Mouse (Mus musculus): ENCODE data around the gene Gm13420.
"Not testable (repeated sequence)": the region's sequence is repeated elsewhere in the genome, so short reads cannot be mapped to it uniquely, and the experiment has no call there.

The Gm13420 gene

DNA sequence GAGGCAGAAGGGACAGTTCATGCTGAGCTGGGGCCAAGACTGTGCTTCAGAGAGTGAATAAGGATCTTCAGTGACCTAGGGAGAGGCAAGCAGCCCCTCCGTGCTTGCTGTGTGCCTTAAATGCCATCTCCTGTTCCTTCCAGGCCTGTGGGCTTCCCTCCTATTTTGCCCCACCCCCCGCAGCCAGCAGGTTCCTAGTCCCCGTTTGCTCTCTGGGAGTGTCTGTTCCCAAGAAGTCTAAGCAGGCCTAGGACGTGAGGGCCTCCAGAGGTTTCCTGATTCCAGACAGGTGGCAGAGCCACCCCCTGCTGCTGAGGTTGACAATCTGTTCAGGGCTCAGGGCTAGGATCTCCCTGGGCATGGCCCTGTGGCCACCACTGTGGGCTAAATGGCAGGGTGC is 12.7 kb downstream of the Gm13420 start:
- no peak for DNase-seq (ENCODE audit: low read depth, low spot score)

- no peak for DNase-seq (ENCODE audit: low read depth, low spot score)
These were observed 14.1 kb downstream of the Gm13420 start for GRCm38 (mm10) chr2:29737209-29737925.

GRCm38 (mm10) chr2:29735708-29736107 is 15.8 kb downstream of the Gm13420 start:
- no peak for DNase-seq (ENCODE audit: low read depth, low spot score)

DNA sequence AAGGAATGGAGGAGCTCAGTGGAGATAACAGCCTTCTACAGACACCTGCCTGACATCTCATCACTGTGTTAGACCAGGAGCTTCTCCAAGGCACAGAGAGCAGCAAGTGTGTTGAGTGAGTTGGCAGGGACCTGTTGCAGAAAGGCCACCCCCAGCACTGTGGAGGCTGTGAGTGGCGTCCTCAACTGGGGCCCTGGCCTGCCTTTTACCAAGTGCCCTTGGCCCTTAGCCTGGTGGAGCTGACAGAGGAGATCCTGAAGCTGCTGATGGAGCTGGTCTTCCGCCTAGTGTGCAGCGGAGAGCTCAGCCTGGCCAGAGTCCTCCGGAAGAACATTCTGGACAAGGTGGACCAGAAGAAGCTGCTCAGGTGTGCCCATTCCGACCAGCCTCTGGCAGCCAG is 18.1 kb downstream of the Gm13420 start:
- no peak for DNase-seq (ENCODE audit: low read depth, low spot score)

DNA sequence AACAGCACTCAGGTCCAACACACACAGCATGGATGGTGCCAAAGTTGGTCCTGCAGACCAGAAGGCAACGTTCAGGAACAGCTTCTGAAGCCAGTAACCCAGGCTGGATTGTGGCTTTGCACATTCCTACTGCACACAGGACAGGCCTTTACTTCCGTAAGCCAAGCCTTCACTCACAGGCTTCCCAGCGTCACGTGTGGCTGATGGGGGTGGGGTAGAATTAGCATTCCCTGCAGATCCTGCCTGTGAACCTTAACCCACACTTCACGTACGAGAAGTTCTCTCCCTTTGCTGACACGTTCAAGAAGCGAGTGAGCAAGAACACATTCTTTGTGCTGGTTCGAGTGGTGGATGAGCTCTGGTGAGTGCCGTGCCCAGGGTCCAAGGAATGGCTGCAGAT is 18.9 kb downstream of the Gm13420 start:
- no peak for DNase-seq (ENCODE audit: low read depth, low spot score)

DNA sequence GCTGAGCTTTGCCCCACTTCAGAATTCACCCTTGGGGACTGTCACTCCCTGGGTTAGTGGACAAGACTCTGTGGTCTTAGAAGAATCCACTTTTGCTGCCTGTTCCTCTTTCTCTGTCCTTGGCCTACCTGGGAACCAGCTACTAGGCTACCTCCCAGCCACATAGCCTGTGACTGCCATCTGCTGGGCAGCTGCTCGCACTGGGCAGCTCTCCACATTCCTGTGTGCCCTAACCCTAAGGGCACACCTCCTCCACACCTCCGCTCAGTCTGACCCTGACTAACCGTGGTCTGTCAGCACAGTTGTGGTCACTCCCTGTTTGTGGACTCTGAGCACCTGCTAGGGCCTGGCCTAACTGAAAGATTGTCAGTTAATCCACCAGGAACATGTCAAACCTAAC is 19.9 kb downstream of the Gm13420 start:
- DNase-seq (ENCODE audit: low read depth, low spot score), result no peak

GRCm38 (mm10) chr2:29729500-29729899 is 22.0 kb downstream of the Gm13420 start:
- no peak for DNase-seq (ENCODE audit: low read depth, low spot score)

DNA sequence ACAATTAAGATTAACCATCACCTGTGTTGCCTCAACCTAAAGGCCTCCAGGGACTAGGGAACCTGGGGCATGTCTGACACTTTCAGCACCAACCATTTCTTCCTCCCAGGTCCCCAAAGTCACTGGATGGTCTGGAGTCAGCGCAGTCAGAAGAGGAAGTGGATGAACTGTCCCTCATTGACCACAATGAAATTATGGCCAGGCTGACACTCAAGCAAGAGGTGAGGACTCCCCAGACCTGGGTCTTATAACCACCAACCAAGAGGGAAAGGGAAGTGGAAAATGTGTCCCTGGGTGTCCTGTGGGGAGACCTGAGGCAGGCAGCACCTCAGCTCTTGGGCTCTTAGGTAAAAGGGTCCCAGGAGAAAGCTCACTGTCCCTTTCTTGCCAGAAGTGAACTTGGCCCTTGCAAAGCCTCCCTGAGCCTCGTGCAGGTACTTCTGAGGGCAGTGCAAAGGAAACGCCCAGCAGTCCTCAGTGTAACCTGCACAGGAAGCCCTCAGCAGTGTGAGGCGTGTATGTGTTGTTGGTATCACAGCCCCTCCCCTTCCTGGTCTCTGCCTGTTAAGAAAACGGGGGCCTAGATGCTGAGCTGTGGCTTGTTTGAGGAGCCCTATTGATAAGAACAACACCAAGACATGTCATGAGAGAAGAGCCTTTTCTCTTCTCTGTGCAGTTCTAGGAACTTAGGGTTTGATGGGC is 26.7 kb downstream of the Gm13420 start:
- no peak for DNase-seq (ENCODE audit: low read depth, low spot score)

- no peak for DNase-seq (ENCODE audit: low read depth, low spot score)
These were observed 28.4 kb downstream of the Gm13420 start for GRCm38 (mm10) chr2:29723132-29723531.

DNA sequence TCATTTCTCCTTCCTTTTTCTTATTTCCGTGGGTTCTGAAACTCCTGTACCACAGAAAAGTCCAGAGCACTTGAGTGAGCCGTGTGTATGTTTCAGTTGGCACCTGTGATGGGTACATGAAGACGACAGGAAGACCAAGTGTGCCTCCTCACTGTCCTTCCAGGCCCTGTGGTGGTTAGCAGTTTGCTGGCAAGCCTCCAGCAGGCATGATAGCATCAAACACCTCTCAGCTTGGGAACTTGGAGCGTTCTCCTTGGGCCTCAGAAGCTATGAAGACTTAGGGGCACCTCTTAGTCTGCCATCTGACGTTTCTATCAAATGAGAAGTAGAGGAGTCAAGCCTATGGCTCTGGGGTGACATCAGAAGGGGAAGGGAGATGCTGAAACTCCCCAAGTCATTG is 32.9 kb downstream of the Gm13420 start:
- no peak for DNase-seq (ENCODE audit: low read depth, low spot score)

DNA sequence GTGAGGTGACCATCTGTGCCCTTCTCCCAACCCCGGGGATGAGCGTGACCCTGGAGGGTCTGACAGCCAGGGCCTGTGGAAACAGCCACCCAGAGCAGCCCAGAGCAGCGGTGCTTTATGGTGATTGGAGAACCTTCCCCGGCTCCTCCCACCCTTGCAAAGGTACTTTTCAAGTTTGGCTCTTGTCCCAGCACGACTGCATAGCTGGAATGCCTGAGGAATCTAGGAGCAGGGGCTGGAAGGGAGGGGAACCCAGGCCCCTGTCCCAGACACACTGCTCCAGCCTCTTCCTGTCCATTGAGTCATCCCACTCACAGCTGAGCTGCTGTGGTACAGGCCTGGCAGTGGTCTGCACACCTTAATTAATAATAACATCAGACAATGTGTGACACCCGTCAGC is 34.8 kb downstream of the Gm13420 start:
- DNase-seq (ENCODE audit: low read depth, low spot score), result no peak

DNA sequence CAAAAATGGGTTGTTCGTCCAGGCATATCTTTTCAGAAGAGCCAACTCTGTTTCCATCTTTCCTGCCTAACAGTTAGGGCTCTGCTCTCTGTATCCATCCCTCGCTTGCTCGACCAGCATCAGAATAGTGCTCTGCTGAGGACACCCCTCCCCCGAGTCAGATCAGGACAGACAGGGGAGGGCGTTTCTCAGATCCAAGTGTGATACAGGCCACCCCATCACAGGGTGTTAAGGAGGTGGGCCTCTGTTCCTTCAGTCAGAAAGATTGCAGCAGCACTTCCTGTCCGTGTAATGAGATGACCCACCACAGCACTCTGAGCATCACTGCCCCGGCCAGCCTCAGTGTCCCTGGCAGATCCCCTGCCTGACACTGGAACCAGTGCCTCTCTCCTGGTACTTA is 35.3 kb downstream of the Gm13420 start:
- no peak for DNase-seq (ENCODE audit: low read depth, low spot score)

DNA sequence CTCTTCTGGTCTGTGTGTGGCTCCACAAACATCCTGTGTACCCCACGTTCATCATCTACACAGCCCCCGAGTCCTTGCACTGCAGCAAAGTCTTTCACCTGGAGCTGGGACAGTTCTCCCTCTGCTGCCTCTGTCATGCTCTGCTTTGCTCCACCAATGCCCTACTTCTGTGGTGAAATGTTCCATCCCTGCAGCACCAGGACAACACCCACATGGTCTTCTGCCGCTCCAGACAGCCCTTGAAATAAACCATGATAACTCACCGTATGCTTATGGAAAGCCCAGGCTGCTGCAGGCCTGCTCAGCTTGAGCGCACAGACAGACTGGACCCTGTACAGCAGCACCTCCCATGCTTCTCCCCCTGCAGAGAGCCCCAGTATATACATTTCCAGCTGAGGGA is 37.4 kb downstream of the Gm13420 start:
- no peak for DNase-seq (ENCODE audit: low read depth, low spot score)

DNA sequence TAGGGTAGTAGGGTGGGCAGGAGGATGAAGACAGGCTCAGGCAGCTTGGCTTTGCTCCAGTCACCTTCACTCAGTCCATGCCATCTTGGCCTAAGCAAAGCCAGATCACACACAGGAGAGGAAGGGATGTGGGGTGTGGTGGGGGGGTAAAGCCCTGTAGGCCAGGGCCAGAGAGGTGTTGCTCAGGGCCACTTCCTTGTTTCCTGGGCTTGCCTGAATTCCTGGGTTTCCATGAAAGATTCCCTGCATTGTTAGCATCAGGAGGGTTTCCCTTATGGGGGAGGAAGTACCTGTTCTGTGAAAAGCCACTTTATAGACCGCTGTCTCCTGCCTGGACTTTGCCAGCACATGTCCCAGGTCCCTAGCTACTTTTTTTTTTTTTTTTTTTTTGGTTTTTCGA is 38.0 kb downstream of the Gm13420 start:
- DNase-seq (ENCODE audit: low read depth, low spot score), result no peak

DNA sequence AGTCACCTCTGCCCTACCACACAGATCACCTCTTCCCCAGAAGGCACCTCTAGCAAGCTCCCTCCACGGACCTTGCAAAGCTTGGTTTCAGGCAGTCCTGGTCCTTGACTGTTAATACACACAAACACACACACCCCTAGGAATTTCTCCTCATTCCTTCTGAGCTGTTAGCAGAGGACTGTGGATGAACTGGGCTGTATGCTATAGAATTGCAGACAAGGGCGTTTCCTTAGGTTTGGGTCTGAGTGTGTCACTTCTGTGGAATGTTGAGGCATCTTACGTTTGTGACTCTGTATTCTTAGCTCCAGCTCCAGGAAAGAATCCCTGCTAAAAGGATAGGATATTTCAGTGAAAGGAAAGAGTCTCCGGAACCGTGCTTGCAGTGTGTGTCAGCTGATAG is 39.6 kb downstream of the Gm13420 start:
- DNase-seq (ENCODE audit: low read depth, low spot score), result no peak

- no peak for DNase-seq (ENCODE audit: low read depth, low spot score)
These were observed 40.4 kb downstream of the Gm13420 start for GRCm38 (mm10) chr2:29711038-29711437.

DNA sequence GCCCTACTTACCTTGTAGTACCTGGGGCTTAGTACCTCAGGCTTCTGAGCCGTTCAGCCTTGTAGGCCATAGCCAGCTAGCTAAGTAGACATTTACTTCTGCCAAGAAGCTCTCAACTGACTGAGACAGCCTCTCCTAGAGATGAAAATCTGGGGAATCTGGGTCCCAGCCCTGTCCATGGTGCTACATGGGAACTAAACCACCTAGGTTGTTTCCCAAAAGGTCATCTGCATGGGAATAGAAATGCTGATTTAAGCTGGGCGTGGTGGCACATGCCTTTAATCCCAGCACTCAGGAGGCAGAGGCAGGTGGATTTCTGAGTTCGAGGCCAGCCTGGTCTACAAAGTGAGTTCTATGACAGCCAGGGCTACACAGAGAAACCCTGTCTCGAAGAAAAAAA is 43.3 kb downstream of the Gm13420 start:
- DNase-seq (ENCODE audit: low read depth, low spot score), result not testable (repeated sequence)

DNA sequence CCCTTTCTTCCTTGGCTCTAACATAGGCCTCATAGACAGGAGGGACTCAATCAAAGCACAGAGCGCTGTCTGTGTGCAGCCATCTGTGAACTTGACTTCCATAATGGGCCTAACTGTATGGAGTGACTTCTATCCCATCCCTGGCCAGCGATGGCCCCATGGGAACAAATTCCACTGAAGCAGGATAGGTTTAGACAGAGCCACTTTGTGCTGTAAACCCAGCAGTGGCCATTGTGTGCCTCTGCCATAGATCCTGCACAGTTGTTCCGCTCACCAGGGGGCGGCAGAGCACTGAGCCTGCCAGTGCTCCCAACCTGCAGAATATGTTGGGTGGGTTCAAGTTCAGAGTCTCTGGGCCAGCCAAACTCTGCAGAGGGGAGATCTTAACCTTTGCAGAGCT is 43.8 kb downstream of the Gm13420 start:
- DNase-seq (ENCODE audit: low read depth, low spot score), result no peak

- no peak for DNase-seq (ENCODE audit: low read depth, low spot score)
These were observed 44.5 kb downstream of the Gm13420 start for GRCm38 (mm10) chr2:29706726-29707620.

DNA sequence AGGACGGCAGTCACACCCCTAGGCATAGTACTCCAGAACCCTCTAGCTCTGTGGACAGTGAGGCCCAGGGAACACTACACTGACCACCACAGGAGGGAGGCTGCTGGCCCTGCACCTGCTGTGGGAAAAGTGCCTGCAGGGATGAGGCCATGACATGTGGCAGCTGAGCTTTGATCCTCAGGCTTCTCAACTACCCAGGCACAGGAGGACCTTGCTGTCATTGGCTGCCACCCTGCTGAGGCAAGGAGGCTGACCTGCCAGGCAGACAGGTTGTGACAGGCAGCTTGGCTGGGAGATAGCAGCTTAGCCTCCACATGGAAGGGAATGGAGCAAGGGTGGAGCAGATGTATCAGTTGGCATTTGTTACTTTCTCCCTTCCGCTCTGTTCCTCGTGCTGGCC is 46.0 kb downstream of the Gm13420 start:
- DNase-seq (ENCODE audit: low read depth, low spot score), result no peak

GRCm38 (mm10) chr2:29703104-29704081 is 48.1 kb downstream of the Gm13420 start:
- DNase-seq (ENCODE audit: low read depth, low spot score), result no peak

Data from retina, adult 2 months (tissue).